Mouse (Mus musculus) small intestine, adult 2 months (tissue): Measurements from ENCODE around the gene Nmnat2.

ENCODE experiments used
- CTCF ChIP-seq: fragments of 200-500 bp; IDR thresholded peaks from 2 replicates; pipeline ENCODE4 v1.5.1; 2012; ENCODE audit warnings: low read depth, mild to moderate bottlenecking, control low read depth, inconsistent platforms, low read length, moderate library complexity, mixed read lengths; ENCODE audit not compliant: insufficient replicate concordance, insufficient read length; ENCODE audit errors: extremely low read depth
- POLR2A ChIP-seq: fragments of 200-500 bp; IDR thresholded peaks from 2 replicates; pipeline ENCODE4 v1.6.1; 2012; ENCODE audit warnings: low read depth, mild to moderate bottlenecking, control low read depth, inconsistent platforms, low read length, moderate library complexity

- no peak for TF ChIP-seq CTCF
- no peak for TF ChIP-seq POLR2A
These were observed 130.4 kb downstream of the Nmnat2 start for GRCm38 (mm10) chr1:153085198-153085597.
